Mouse (Mus musculus): ENCODE data around the gene Smox.
"Not testable (repeated sequence)": the region's sequence is repeated elsewhere in the genome, so short reads cannot be mapped to it uniquely, and the experiment has no call there.

Smox gene

GRCm38 (mm10) chr2:131491196-131491595 is at the start of gene Smox:
Smox (plus strand) TSS chr2:131491496.
- DNase-seq: no peak

DNA sequence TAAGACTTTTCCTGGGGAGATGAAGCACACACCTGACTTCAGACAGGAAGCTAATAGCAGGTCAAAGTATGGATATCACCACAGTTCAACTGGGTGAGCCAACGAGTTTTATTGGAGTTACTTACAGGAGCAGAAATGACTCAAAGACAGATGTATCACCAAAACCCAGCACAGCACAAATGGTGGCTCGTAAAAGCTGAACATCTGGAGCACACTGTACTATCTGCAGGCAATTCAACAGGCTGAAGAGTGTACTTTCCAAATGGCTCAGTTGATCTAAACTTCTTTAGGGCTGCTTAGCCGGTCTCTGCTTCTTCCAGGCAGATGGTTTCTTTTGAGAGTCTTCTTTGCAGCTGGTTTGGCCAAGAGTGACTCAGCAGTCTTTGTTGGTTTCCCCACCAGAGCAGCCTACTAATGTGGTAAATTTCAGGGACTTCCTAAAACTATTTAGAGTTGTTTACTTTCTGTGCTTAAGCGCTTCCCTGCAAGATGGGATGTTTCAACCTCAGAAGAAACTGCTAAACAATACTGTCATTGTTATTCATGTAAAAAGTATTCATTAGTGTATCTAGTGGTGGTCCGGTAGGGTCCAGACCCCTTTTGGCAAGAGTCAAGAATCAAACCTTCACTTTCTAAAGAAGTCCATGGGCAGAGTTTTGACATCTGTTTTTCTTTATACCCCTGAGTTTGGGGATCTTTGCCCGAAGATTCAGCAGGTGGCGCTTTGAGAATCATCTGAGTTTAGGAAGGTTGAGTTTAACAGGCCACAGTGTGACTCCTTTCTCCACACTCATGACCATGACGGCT is 48.0 kb upstream of the Smox start:
- DNase-seq: peak in 1 of 2 experiments; percentile 21

DNA sequence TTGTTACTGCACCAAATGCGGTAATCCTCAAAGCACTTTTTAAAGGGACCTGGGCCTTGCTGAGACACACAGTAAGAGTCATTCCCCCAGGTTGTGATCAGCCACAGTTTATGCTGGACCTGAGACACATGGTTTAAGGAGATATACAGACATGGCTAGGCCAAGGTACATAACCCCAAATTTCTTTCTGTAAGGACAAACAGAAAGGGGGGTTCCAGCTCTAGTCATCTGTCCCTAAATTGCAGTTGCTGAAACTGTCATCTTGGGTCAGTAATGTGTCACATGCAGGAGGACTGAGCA is 47.5 kb upstream of the Smox start:
- no peak for DNase-seq

DNA sequence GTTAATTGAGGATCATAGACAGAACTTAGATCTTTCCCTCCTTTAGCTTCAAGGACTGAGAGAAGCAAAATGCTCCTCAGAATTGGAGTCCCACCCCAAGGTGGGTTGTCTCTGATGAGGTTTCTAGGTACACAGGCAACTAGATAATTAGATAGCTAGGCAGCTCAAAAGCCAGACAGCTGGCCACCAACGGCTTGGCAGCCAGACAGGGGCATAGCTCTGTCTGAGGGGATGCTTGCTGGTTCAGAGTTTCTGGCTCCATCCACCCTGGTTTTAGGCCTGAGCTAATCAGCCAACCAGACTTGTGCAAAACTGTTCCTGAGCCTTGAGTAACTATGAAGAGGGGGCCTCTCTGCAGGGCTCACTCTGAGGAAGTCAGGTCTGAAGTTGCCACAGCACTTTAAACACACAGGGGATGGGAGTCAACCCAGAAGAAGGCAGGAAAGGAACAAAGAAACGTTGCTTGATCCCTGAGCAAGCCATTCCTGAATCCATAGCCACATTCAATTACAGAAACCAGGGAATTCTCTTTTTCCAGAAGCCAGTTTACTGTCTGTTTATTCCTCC is 44.8 kb upstream of the Smox start:
- no peak for DNase-seq

- DNase-seq: no peak
Measured at GRCm38 (mm10) chr2:131447566-131448330, 43.5 kb upstream of the Smox start.

DNA sequence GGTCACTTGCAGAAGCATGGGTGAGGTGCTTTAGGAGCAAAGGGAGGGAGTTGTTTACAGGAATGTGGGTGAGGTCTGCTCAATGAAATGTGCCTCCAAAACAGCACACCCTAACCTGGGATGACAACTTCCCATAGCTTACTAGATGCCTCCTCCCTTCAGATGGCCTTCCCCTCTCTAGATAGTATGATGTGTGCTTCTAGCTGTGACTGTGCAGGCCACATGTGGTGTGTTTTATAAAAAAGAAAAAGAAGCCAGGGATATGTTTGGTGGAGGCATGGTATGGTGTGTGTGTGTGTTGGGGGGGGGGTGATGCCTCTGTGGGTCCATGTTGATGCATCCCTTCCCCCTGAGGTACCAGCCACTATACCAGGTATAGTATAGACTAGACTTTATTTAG is 42.9 kb upstream of the Smox start:
- DNase-seq: no peak

DNA sequence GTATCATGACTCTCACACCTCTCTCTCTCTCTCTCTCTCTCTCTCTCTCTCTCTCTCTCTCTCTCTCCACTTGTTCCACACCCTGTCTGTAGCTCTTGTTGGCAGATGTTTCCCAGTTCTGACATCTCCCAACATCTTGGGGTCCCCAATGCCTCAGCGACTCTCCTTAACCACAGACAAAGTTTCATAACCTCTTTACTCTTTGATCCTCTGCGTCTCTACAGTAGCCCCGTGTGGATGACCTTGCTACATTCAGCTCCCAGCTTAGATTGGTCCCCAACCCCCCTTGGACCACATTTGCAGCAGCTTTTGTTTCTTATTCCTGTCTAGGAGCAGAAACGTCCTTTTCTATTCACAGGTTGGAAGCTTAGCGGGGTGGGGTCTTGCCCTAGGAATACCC is 41.6 kb upstream of the Smox start:
- DNase-seq: no peak

GRCm38 (mm10) chr2:131450491-131450890 is 40.8 kb upstream of the Smox start:
- no peak for DNase-seq

GRCm38 (mm10) chr2:131457728-131458127 is 33.6 kb upstream of the Smox start:
- no peak for DNase-seq

DNA sequence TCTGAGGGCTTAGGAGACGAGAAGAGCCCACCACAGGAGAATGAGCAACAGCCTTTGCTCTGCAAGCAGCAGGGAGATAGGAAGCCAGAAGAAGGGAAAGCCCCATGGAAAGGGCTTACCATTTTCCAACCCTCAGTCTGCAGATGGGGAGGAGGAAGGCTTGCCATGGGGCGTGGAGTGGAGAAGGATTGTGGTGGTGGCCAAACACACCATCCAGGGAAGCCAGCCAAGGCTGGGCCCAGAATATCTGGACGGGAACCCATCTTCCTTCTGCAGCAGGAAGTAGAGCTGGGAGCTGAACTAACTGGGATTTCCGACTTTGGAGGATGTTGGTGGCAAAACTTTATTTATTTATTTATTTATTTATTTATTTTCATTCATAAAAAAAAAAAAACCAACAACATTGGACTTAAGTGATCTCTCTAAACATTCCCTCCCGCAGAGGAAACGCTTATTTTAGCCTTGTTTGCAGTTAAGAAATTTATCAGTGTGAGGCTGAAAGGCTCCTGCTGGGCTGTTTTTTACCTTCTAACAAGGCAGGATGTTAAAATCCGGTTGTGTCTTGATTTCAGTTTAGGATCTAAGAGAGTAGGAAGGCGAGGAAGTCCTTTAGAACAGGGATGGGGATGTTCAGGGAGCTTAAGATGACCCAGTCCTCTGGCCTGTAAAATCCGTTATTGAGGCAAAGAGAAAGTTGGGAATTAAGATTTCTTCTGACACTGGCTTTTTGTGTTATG is 30.2 kb upstream of the Smox start:
- peak in 1 of 2 experiments; percentile 46 for DNase-seq

DNA sequence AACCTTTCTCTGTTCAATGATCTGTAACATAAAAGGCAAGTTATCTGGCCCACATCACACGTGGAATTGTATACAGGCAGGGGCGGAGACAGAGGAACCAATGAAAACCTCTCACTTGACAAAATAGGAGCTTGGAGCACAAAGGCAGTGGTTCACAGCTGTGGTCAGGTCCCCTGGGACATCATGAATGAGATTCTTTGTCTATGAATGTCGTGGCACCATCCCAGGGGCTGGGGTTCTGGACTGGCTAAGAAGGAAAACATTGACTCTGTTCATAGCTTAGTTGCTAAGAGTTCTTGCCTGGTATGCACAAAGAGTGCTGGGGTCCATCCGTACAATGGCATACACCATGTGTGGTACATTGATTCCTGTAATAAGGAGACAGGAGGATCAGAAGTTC is 28.3 kb upstream of the Smox start:
- DNase-seq: no peak

DNA sequence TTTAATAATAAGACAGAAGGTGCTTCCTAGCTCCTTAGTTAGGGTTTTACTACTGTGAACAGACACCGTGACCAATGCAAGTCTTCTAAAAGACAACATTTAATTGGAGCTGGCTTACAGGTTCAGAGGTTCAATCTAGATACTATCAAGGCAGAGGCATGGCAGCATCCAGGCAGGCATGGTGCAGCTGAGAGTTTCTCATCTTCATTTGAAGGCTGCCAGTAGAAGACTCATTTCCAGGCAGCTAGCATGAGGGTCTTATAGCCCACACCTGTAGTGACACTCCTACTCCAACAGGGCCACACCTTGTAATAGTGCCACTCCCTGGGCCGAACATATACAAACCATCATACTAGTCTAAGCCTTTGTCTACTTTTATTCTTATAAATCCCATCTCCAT is 27.1 kb upstream of the Smox start:
- DNase-seq: no peak

DNA sequence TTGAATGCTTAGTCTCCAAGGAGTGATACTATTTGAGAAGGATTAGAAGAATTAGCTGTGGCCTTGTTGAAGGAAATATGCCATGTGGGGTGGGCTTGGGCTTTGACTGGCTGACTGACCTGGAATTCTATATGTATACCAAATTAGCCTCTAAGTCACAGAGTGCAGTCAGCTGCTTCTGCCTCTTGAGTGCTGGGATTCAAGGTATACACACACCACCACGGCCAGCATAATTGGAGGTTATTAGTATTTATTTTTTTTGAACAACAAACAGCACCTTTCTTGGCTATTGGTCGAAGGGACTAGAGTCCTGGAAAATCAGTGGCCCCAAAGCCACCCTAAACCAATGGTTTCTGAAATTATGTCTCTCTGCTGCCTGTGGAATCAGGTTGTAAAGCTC is 24.6 kb upstream of the Smox start:
- DNase-seq: no peak

- DNase-seq: no peak
Measured at GRCm38 (mm10) chr2:131469916-131470315, 21.4 kb upstream of the Smox start.

DNA sequence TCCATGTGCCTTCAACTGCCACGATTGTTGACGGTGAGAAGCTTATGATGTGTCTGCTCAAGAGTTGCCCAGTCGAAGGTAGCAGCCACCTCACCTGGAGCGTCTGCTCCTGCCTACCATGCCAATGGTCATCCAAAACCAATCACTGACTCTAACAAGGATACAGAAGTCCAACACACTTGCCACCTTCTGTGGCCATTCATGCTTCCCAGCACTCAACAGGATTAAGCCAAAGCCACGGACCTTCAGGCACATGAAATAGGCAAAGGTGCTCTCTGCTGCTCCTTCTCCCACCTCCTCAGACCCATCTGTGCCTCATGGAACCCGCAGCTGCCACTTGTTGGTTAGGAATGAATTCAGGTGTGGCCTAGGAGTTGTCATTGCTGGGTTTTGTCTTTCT is 17.5 kb upstream of the Smox start:
- no peak for DNase-seq

GRCm38 (mm10) chr2:131477105-131477504 is 14.2 kb upstream of the Smox start:
- DNase-seq: not testable (repeated sequence)

DNA sequence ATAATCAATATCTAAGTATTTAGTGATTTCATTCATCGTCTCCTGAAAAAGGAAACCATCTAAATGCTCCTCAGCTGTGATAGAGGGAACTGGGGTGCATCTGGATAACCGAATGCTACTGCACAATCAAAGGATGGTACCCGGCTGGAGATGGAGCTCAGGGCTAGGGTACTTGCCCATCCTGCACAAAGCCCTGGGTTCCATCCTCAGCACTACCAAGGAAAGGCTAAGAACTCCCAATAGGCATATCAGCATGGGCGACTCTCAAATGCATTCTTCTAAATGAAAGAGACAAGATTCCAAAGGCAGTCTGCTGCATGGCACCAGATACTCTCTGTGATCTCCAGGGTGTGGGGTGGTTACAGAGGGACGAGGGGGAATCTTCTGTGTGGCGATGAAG is 13.4 kb upstream of the Smox start:
- no peak for DNase-seq

GRCm38 (mm10) chr2:131478349-131478748 is 12.9 kb upstream of the Smox start:
- no peak for DNase-seq

DNA sequence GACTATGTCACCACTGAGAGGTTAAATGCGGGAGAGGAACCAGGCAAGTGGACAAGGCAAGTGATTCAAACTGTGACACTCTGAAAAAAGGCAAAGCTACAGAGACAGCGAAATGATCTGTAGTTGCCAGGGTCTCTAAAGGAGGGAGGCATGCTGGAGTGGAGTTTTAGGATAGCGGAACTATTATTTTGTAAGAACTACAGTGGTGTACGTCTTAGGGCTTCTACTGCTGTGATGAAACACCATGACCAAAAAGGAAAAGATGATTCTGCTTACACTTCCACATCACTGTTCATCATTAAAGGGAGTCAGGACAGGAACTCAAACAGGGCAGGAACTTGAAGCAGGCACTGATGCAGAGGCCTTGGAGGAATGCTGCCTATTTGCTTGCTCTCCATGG is 12.4 kb upstream of the Smox start:
- no peak for DNase-seq

DNA sequence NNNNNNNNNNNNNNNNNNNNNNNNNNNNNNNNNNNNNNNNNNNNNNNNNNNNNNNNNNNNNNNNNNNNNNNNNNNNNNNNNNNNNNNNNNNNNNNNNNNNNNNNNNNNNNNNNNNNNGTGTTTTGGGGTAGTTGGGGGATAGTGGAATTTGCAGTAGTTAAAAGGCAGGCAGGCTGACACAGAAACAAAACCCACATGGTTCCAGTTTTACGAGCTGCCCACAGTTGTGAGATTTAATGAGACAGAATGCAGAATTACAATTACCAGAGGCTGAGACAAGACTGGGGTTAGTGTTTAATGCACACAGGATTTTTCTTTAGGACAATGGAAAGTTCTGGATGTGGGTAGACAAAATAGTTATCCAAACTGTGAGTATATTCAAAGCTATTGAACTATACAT is 9.6 kb upstream of the Smox start:
- DNase-seq: no peak

DNA sequence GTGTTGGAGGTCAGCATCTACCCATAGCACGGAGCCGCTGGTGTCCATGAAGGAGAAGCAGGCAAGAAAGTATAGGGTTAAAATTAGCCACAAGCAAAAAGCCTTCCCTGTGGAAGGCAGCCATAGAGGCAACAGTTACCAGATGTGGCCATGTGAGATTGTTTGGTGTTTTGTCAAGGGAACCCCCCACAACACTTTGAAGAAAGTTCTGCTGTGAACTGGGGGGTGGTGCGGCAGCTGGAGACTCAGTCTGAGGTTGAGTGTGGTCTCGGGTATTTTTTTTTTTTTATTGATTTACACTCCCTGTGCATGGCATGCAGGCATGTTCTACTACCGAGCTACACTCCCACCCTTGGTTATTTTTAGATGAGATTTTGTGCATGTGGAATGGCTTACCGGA is 8.8 kb upstream of the Smox start:
- no peak for DNase-seq

DNA sequence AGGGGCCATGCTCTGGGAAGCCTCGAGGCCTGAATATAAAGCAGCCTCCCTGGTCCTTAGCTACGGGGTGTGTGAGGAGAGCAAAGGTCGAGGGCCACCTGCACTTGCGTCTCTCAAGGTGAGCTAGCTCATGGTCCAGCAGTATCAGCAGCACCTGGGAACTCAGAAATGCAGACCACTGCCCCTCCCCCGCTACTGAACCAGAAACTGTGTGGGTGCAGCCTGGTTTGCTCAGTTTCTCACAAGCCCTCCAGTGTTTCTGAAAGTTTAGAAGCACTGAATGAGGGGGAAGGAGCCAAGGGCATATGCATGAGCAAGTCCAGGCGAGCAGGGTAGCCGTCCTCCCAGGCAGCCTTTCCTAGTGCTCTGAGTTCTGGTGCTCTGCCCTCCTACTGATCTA is 7.7 kb upstream of the Smox start:
- no peak for DNase-seq

GRCm38 (mm10) chr2:131484182-131484581 is 7.1 kb upstream of the Smox start:
- no peak for DNase-seq

DNA sequence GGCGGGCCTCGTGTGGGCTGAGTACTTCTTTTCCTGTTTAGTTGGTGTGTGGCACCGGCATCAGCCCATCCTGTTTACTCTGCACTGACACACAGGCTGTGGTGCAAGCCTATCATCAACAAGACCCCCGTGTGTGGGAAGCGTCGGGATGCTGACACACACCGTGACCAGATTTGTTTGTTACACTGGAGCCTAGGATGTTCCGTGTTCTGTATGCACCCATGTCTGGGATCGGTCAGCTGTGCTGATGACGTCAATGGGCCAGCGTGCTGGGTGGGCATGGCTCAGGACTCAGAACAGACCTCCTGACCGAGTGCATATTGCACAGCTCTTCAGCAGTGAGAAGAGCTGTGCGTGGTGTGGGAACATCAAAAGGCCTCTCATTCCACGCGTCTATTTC is 6.2 kb upstream of the Smox start:
- DNase-seq: no peak

Data from cerebellum, postnatal 25 days (tissue).